Mouse (Mus musculus): ENCODE measurements around the gene Togaram1. TPM values are rescaled to one million over a fixed set of nuclear protein-coding genes. Genes with fewer than 3 reads are reported as not detected.
A peak's percentile ranks its signal among the peaks of the same experiment; 100 is the strongest.

The Togaram1 gene
- polyA plus RNA-seq, 1 experiment from 2014 or later: 26.4 TPM

DNA sequence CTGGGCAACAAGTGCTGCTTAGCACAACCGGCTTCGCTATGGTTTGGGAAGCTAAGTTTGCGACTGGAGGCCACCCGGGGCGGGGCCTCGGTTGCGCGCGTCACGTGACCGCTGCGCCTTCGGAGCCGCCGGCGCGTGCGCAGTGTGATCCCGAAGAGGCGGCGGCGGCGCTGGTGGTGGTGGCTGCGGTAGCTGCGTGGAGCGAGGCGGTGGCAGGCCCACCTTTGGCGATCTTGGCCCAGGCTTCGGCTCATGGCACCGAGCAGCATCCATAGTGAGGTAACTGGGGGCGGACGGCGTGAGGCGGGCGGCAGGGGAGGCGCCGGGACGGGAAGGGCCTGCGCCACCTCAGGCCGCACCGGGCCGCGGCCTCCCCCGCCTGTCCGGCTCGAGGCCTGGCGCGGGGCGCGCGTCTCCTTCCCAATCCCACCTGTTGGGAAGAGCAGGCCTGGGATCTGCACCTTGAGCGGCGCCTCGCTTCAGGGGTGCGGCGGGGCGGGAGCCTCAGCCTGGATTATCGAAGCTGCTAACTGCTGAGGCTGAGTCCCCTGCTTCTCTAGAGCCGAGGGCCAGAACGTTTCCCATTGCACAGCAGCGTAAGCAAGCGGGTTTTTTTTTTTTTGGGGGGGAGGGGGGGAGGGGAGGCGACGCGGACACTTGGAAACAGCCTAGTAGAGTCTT, 70.7 kb downstream of the Togaram1 start, which contains the start of gene Prpf39:
Gene Prpf39 (plus strand): TSS at position 144 of the 681 bp plus-strand sequence.
- Histone ChIP-seq H3K27me3 (ENCODE audit: control insufficient read depth, insufficient read depth, low read length) (no peaks in the 10 kb centered on the region), H3K27ac (peak within 1 kb of the TSS; percentile 79), H3K4me3 (replicated peaks; ENCODE audit: low read length) (peak within 1 kb of the TSS; percentile 98), H3K9ac (peak within 1 kb of the TSS; percentile 93), H3K4me1 (replicated peaks; ENCODE audit: control insufficient read depth, insufficient read depth, low read length) (peaks cover 25% of the 10 kb centered on the region), H3K4me2 (replicated peaks) (peak within 1 kb of the TSS; percentile 66), H3K9me3 (ENCODE audit: control insufficient read depth, low read length) (no peaks in the 10 kb centered on the region), H3K36me3 (replicated peaks; ENCODE audit: control insufficient read depth, insufficient read depth) (no peaks in the 10 kb centered on the region)
- ATAC-seq (ENCODE audit: low FRiP score) (peak; percentile 96), DNase-seq (ENCODE audit: low spot score) (peak; percentile 90)
- under 1% methylated on average over 62 of the region's 65 CpGs for WGBS

DNA sequence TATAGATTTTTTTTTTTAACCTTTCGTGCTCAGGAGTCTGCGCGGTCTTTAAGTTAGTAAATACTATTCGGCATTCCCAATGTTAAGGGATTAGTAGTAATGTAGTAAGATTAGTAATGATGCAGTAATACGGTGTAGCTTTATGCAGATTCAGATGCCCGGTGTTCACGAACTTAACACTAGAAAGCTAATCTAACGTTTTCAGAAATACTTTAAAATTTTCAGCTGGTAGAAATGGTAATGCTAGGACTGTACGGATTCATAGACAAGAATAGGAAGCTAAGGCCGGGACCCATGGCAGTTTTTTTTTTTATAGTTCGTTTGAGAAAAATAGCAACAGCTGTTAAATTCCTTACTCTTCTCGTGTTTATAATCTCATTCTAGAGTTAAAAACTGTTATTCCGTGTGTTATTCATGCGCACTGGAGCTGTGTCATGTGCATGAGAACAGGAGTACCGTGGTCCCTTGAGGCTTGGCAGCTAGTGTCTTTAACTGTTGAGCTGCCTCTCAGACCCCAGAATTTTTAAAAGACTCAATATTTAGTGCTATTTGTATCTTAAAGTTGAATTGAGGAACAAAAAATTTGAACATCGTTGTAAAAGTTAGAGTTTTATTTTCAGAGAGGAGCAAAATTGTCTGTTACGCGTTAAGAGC, 71.4 kb downstream of the Togaram1 start:
- Histone ChIP-seq H3K4me1 (replicated peaks; ENCODE audit: control insufficient read depth, insufficient read depth, low read length) (peaks cover 25% of the 10 kb centered on the region), H3K9ac (peak overlapping the region; percentile 93), H3K4me3 (replicated peaks; ENCODE audit: low read length) (peak overlapping the region; percentile 98), H3K27ac (no peak overlapping the region), H3K36me3 (replicated peaks; ENCODE audit: control insufficient read depth, insufficient read depth) (no peaks in the 10 kb centered on the region; the same call in 1 of the 2 replicates), H3K9me3 (ENCODE audit: control insufficient read depth, low read length) (no peaks in the 10 kb centered on the region), H3K27me3 (ENCODE audit: control insufficient read depth, insufficient read depth, low read length) (no peaks in the 10 kb centered on the region), H3K4me2 (replicated peaks) (peak overlapping the region; percentile 66)
- 19% methylated on average over 18 of the region's 18 CpGs for WGBS
- ATAC-seq (ENCODE audit: low FRiP score): peak; percentile 18; the same call in 1 of the 2 replicates
- no peak for DNase-seq (ENCODE audit: low spot score)

DNA sequence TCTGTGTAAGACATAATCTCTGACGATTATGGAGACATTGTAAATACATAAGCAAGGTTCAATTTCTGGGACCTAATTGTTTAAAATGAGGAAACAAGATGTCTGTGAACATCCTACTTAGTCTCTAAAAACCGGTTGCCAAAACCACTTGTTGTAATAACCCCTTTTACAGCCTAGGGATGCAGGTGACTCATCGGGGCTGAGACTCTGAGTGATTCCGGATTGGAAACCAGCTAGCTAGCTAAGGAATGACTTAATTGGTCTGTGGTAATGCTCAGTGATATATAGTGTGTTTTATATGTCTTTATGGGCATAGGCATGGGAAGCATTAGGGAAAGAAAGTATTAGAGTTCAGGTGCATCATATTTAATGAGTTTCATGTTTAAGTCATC, 71.9 kb downstream of the Togaram1 start:
- Histone ChIP-seq H3K36me3 (replicated peaks; ENCODE audit: control insufficient read depth, insufficient read depth) (peaks cover 3% of the 10 kb centered on the region; the same call in 1 of the 2 replicates), H3K4me3 (replicated peaks; ENCODE audit: low read length) (peak overlapping the region; percentile 98), H3K9ac (peak overlapping the region; percentile 93), H3K27ac (no peak overlapping the region), H3K27me3 (ENCODE audit: control insufficient read depth, insufficient read depth, low read length) (no peaks in the 10 kb centered on the region), H3K4me1 (replicated peaks; ENCODE audit: control insufficient read depth, insufficient read depth, low read length) (peaks cover 25% of the 10 kb centered on the region), H3K9me3 (ENCODE audit: control insufficient read depth, low read length) (no peaks in the 10 kb centered on the region), H3K4me2 (replicated peaks) (peak overlapping the region; percentile 66)
- no peak for DNase-seq (ENCODE audit: low spot score)
- 60% methylated on average over 4 of the region's 4 CpGs for WGBS
- no peak for ATAC-seq (ENCODE audit: low FRiP score)

DNA sequence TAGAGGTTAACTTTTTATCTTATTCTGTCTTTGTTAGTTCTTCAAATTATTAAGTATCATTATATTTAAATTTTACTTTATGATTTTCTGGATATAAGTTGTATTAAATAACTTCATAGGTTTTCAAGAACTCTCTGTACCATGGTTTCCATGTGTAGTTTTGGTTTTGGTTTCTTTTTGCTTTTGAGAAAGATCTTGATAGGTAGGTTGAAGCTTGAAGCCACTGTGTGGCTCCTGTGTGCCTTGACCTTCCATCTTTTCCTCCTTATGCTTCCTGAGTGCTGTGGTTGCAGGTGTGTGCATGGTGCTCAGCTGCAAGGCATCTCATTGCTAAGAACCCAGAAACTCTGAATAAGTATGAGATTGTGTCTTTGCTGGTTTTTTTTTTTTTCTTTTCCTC, 83.2 kb downstream of the Togaram1 start:
- no peak for DNase-seq (ENCODE audit: low spot score)
- Histone ChIP-seq H3K4me2 (replicated peaks) (no peak overlapping the region), H3K9me3 (ENCODE audit: control insufficient read depth, low read length) (no peaks in the 10 kb centered on the region), H3K9ac (no peak overlapping the region), H3K27me3 (ENCODE audit: control insufficient read depth, insufficient read depth, low read length) (no peaks in the 10 kb centered on the region), H3K36me3 (replicated peaks; ENCODE audit: control insufficient read depth, insufficient read depth) (peaks cover 55% of the 10 kb centered on the region), H3K4me3 (replicated peaks; ENCODE audit: low read length) (no peak overlapping the region), H3K27ac (no peak overlapping the region), H3K4me1 (replicated peaks; ENCODE audit: control insufficient read depth, insufficient read depth, low read length) (no peaks in the 10 kb centered on the region)
- ATAC-seq (ENCODE audit: low FRiP score): no peak

DNA sequence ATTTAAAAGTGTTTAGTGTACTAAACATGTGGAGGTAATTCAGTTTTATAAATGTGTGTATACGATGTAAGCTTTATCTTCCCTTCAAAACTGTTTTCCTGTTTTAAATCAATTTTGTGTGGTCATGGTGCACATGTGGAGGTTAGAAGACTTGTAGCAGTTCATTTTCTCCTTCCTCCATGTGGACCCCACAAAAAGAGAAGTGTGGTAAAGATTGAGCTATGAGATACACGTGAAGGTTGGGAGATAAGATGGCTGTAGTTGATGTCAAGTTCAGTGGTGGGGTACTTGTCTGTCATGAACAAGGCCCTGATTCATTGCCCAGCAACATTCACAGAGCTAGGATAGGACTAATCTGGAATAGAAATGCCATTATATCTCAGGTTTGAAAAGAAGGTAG, 92.6 kb downstream of the Togaram1 start:
- 91% methylated on average over 2 of the region's 2 CpGs for WGBS
- peaks cover 84% of the 10 kb centered on the region for H3K36me3 ChIP-seq (replicated peaks; ENCODE audit: control insufficient read depth, insufficient read depth)

DNA sequence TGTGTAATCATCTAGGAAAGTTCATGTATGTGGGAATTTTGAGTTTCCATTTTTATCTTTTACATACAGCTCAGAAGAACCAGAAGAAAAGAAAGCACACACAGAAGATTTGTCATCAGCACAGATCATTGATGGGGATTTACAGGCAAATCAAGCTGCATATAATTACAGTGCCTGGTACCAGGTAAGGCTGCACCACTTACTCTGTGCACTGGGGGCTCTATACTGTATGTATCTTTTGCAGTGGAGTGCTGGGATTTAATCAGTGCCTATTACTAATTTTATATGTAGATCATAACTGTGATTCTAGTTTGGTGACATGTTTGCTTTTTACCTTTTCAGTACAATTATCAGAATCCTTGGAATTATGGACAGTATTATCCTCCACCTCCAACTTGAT, 95.5 kb downstream of the Togaram1 start:
- no peaks in the 10 kb centered on the region for H3K4me1 ChIP-seq (replicated peaks; ENCODE audit: control insufficient read depth, insufficient read depth, low read length)
- DNase-seq (ENCODE audit: low spot score): no peak
- H3K9me3 ChIP-seq (ENCODE audit: control insufficient read depth, low read length): no peaks in the 10 kb centered on the region
- ATAC-seq (ENCODE audit: low FRiP score): no peak
- H3K27me3 ChIP-seq (ENCODE audit: control insufficient read depth, insufficient read depth, low read length): no peaks in the 10 kb centered on the region
- H3K4me2 ChIP-seq (replicated peaks): no peak overlapping the region
- no peak overlapping the region for H3K4me3 ChIP-seq (replicated peaks; ENCODE audit: low read length)
- H3K27ac ChIP-seq: no peak overlapping the region
- H3K9ac ChIP-seq: no peak overlapping the region
- peaks cover 86% of the 10 kb centered on the region for H3K36me3 ChIP-seq (replicated peaks; ENCODE audit: control insufficient read depth, insufficient read depth)

More for the DNA sequence above, 92.6 kb downstream of the Togaram1 start:
- H3K27ac ChIP-seq: no peak overlapping the region
- H3K4me2 ChIP-seq (replicated peaks): no peak overlapping the region
- H3K9me3 ChIP-seq (ENCODE audit: control insufficient read depth, low read length): no peaks in the 10 kb centered on the region
- DNase-seq (ENCODE audit: low spot score): no peak
- ATAC-seq (ENCODE audit: low FRiP score): no peak
- no peaks in the 10 kb centered on the region for H3K27me3 ChIP-seq (ENCODE audit: control insufficient read depth, insufficient read depth, low read length)
- no peak overlapping the region for H3K9ac ChIP-seq
- no peaks in the 10 kb centered on the region for H3K4me1 ChIP-seq (replicated peaks; ENCODE audit: control insufficient read depth, insufficient read depth, low read length)
- no peak overlapping the region for H3K4me3 ChIP-seq (replicated peaks; ENCODE audit: low read length)

DNA sequence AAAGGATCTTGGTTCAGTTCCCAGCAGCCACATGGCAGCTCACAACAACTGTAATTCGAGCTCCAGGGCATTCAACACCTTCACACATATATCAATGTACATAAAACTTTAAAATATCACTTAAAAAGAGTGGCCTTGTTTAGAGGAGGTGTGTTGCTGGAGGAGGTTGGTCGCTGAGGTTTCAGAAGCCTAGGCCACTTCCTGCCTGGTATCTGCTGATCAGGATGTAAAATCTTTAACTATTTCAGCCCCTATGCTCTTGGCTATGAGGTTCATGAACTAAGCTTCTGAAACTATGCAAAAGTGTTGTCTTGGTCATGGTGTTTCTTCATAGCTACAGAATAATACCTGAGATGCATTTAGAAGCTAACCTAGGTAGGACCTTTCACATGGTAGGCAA, 99.6 kb downstream of the Togaram1 start:
- no peaks in the 10 kb centered on the region for H3K27me3 ChIP-seq (ENCODE audit: control insufficient read depth, insufficient read depth, low read length)
- no peak overlapping the region for H3K4me2 ChIP-seq (replicated peaks)
- peaks cover 87% of the 10 kb centered on the region for H3K36me3 ChIP-seq (replicated peaks; ENCODE audit: control insufficient read depth, insufficient read depth)
- no peaks in the 10 kb centered on the region for H3K4me1 ChIP-seq (replicated peaks; ENCODE audit: control insufficient read depth, insufficient read depth, low read length)
- WGBS: 86% methylated on average over 2 of the region's 2 CpGs
- ATAC-seq (ENCODE audit: low FRiP score) (no peak), DNase-seq (ENCODE audit: low spot score) (no peak)
- H3K9ac ChIP-seq: no peak overlapping the region
- no peak overlapping the region for H3K4me3 ChIP-seq (replicated peaks; ENCODE audit: low read length)
- no peaks in the 10 kb centered on the region for H3K9me3 ChIP-seq (ENCODE audit: control insufficient read depth, low read length)
- no peak overlapping the region for H3K27ac ChIP-seq

DNA sequence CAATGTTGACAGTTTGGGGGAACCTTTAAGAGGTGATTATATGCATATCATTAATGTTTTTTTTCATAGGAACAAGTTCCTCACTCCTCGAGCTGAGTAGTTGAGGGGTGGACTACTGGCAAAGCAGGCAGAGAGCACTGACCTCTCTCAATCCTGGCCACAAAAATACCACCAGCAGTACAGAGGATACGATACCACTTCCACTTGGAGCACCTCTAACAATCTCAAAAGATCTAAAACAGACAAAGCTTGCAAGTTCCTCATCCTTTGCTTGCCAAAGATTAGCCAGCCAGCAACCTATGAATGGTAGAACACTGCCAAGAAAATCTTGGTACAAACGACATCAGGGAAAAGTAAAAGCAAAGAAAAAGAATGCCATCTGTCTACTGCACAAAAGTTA, 100.6 kb downstream of the Togaram1 start:
- 69% methylated on average over 3 of the region's 3 CpGs for WGBS
- DNase-seq (ENCODE audit: low spot score) (no peak), ATAC-seq (ENCODE audit: low FRiP score) (no peak)
- peaks cover 78% of the 10 kb centered on the region for H3K36me3 ChIP-seq (replicated peaks; ENCODE audit: control insufficient read depth, insufficient read depth)
- H3K4me1 ChIP-seq (replicated peaks; ENCODE audit: control insufficient read depth, insufficient read depth, low read length): no peaks in the 10 kb centered on the region
- no peak overlapping the region for H3K9ac ChIP-seq
- H3K4me3 ChIP-seq (replicated peaks; ENCODE audit: low read length): no peak overlapping the region
- no peak overlapping the region for H3K27ac ChIP-seq
- no peaks in the 10 kb centered on the region for H3K27me3 ChIP-seq (ENCODE audit: control insufficient read depth, insufficient read depth, low read length)
- no peaks in the 10 kb centered on the region for H3K9me3 ChIP-seq (ENCODE audit: control insufficient read depth, low read length)
- no peak overlapping the region for H3K4me2 ChIP-seq (replicated peaks)

DNA sequence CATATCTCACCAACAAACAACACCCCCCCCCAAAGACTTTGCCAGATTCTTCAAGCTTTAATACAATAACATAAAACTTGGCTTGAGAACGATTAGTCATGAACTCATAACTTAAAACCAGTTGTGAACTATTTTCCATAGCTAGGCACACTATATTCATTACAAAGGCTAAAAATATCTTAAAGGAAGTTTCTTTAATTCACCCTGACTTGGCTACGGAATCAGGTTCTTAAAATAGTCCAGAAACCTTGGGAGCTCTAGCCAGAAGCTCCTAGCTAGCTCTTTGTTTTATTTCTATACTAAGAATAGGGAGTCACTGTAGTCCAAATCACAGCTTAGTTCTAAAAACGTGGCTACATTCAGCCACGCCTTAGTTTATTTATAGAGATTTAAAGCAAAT, 102.8 kb downstream of the Togaram1 start:
- 85% methylated on average over 4 of the region's 4 CpGs for WGBS
- no peak for ATAC-seq (ENCODE audit: low FRiP score)

More for the DNA sequence above, 102.8 kb downstream of the Togaram1 start:
- H3K4me3 ChIP-seq (replicated peaks; ENCODE audit: low read length): no peak overlapping the region
- no peak for DNase-seq (ENCODE audit: low spot score)
- peaks cover 60% of the 10 kb centered on the region for H3K36me3 ChIP-seq (replicated peaks; ENCODE audit: control insufficient read depth, insufficient read depth)
- H3K9me3 ChIP-seq (ENCODE audit: control insufficient read depth, low read length): no peaks in the 10 kb centered on the region
- no peaks in the 10 kb centered on the region for H3K27me3 ChIP-seq (ENCODE audit: control insufficient read depth, insufficient read depth, low read length)
- peaks cover 8% of the 10 kb centered on the region; the same call in 1 of the 2 replicates for H3K4me1 ChIP-seq (replicated peaks; ENCODE audit: control insufficient read depth, insufficient read depth, low read length)
- no peak overlapping the region for H3K4me2 ChIP-seq (replicated peaks)
- H3K9ac ChIP-seq: no peak overlapping the region
- H3K27ac ChIP-seq: no peak overlapping the region
